Mouse (Mus musculus) MEL (cell line): ENCODE measurements at regions not wholly inside any gene's neighbourhood (a gene's known extent, or its start where the extent isn't known, plus 50 kb on each side); places are given as distances from the start of the nearest gene placed in this dataset.

Experiments
- DNase-seq: peaks from one replicate; pipeline ENCODE4 v3.0.0; 2011; ENCODE audit warnings: low read depth, low spot score
- H3K27ac ChIP-seq: 2 replicates; pipeline ENCODE4 v1.5.1; 2012; ENCODE audit warnings: low read depth, mild to moderate bottlenecking, control low read depth, low read length, moderate library complexity; ENCODE audit not compliant: control insufficient read depth
- H3K27me3 ChIP-seq, 2 experiments: fragments of 150-350 bp in 1 of 2; sonication (generic) in 1 of 2; 2 replicates each; pipeline ENCODE4 v1.6.1; 2012; ENCODE audit warnings: low read length in 2 of 2, mild to moderate bottlenecking in 2 of 2, improper control_type of control experiment in 1 of 2, moderate library complexity in 1 of 2; ENCODE audit not compliant: insufficient read depth in 2 of 2, control insufficient read depth in 1 of 2
- H3K36me3 ChIP-seq, 2 experiments: 2 replicates each; pipeline ENCODE4 v1.6.1; 2012 to 2014; ENCODE audit warnings: low read length in 2 of 2, improper control_type of control experiment in 1 of 2, inconsistent platforms in 1 of 2, mild to moderate bottlenecking in 1 of 2; ENCODE audit not compliant: insufficient read depth in 2 of 2, control insufficient read depth in 1 of 2
- H3K4me1 ChIP-seq, 2 experiments: fragments of 150-350 bp in 1 of 2; sonication (generic) in 1 of 2; 2 replicates each; pipeline ENCODE4 v1.6.1; 2012; ENCODE audit warnings: low read length in 2 of 2, improper control_type of control experiment in 1 of 2, mild to moderate bottlenecking in 1 of 2; ENCODE audit not compliant: insufficient read depth in 2 of 2, control insufficient read depth in 1 of 2
- H3K4me3 ChIP-seq, 2 experiments: fragments of 150-350 bp in 1 of 2; sonication (generic) in 1 of 2; 2 replicates each; pipeline ENCODE4 v1.5.1; 2012; ENCODE audit warnings: low read depth in 2 of 2, low read length in 2 of 2, mild to moderate bottlenecking in 2 of 2, moderate library complexity in 2 of 2, control low read depth in 1 of 2, improper control_type of control experiment in 1 of 2; ENCODE audit not compliant: control insufficient read depth in 1 of 2, insufficient read depth in 1 of 2
- H3K79me2 ChIP-seq: 2 replicates; pipeline ENCODE4 v1.6.1; 2012; ENCODE audit warnings: mild to moderate bottlenecking, low read length, moderate library complexity; ENCODE audit not compliant: control insufficient read depth, poor library complexity, insufficient read depth
- H3K9ac ChIP-seq: 2 replicates; pipeline ENCODE4 v1.6.1; 2012; ENCODE audit warnings: low read depth, mild to moderate bottlenecking, control low read depth, low read length, moderate library complexity; ENCODE audit not compliant: control insufficient read depth, poor library complexity, severe bottlenecking
- H3K9me3 ChIP-seq: fragments of 150-350 bp; sonication (generic); replicated peaks from 2 replicates; pipeline ENCODE4 v1.6.1; 2012; ENCODE audit warnings: mild to moderate bottlenecking, low read length, improper control_type of control experiment, moderate library complexity; ENCODE audit not compliant: insufficient read depth
- CHD1 ChIP-seq: IDR thresholded peaks from 2 replicates; pipeline ENCODE4 v1.6.1; 2012; ENCODE audit warnings: low read depth, mild to moderate bottlenecking, inconsistent platforms, low read length, improper control_type of control experiment
- CTCF ChIP-seq, 3 experiments: IDR thresholded peaks in 2 of 3; conservative IDR thresholded peaks in 1 of 3; 2 replicates each; pipeline ENCODE4 v1.5.1; 2011 to 2012; ENCODE audit warnings: low read length in 3 of 3, low read depth in 2 of 3, mild to moderate bottlenecking in 2 of 3, improper control_type of control experiment in 1 of 3, inconsistent platforms in 1 of 3, mixed read lengths in 1 of 3, moderate library complexity in 1 of 3; ENCODE audit not compliant: control insufficient read depth in 1 of 3, insufficient read depth in 1 of 3, poor library complexity in 1 of 3, severe bottlenecking in 1 of 3
- E2F4 ChIP-seq: IDR thresholded peaks from 2 replicates; pipeline ENCODE4 v1.6.1; 2011; ENCODE audit warnings: low read depth, low read length, improper control_type of control experiment, borderline replicate concordance
- EP300 ChIP-seq, 2 experiments: IDR thresholded peaks; 2 replicates each; pipeline ENCODE4 v1.6.1; 2011; ENCODE audit warnings: improper control_type of control experiment in 2 of 2, low read length in 2 of 2, low read depth in 1 of 2, mild to moderate bottlenecking in 1 of 2
- ETS1 ChIP-seq: IDR thresholded peaks from 2 replicates; pipeline ENCODE4 v1.6.1; 2012; ENCODE audit warnings: low read depth, mild to moderate bottlenecking, inconsistent platforms, low read length, improper control_type of control experiment, moderate library complexity
- GABPA ChIP-seq: IDR thresholded peaks from 2 replicates; pipeline ENCODE4 v1.6.1; 2012; ENCODE audit warnings: low read depth, mild to moderate bottlenecking, inconsistent platforms, low read length, improper control_type of control experiment, moderate library complexity
- GATA1 ChIP-seq: IDR thresholded peaks from 2 replicates; pipeline ENCODE4 v1.6.1; 2011; ENCODE audit warnings: low read depth, low read length, improper control_type of control experiment
- HCFC1 ChIP-seq: IDR thresholded peaks from 2 replicates; pipeline ENCODE4 v1.6.1; 2012; ENCODE audit warnings: low read depth, mild to moderate bottlenecking, inconsistent platforms, low read length, improper control_type of control experiment, moderate library complexity
- KAT2A ChIP-seq: conservative IDR thresholded peaks from 2 replicates; pipeline ENCODE4 v1.6.1; 2012; ENCODE audit warnings: low read depth, low read length, improper control_type of control experiment, inconsistent platforms
- MAFK ChIP-seq: IDR thresholded peaks from 2 replicates; pipeline ENCODE4 v1.6.1; 2011; ENCODE audit warnings: low read depth, mild to moderate bottlenecking, low read length, improper control_type of control experiment, borderline replicate concordance
- MAZ ChIP-seq: IDR thresholded peaks from 2 replicates; pipeline ENCODE4 v1.6.1; 2012; ENCODE audit warnings: low read depth, mild to moderate bottlenecking, inconsistent platforms, low read length, improper control_type of control experiment
- MXI1 ChIP-seq: IDR thresholded peaks from 2 replicates; pipeline ENCODE4 v1.6.1; 2011; ENCODE audit warnings: mild to moderate bottlenecking, low read depth, low read length, improper control_type of control experiment
- MYC ChIP-seq: IDR thresholded peaks from 2 replicates; pipeline ENCODE4 v1.6.1; 2011; ENCODE audit warnings: low read depth, mild to moderate bottlenecking, low read length, improper control_type of control experiment, moderate library complexity
- NRF1 ChIP-seq: IDR thresholded peaks from 2 replicates; pipeline ENCODE4 v1.6.1; 2014; ENCODE audit warnings: low read depth, mild to moderate bottlenecking, inconsistent platforms, low read length, improper control_type of control experiment, moderate library complexity; ENCODE audit not compliant: poor library complexity, insufficient read depth, severe bottlenecking
- POLR2A ChIP-seq, 2 experiments: IDR thresholded peaks; 2 replicates each; pipeline ENCODE4 v1.6.1; 2011 to 2012; ENCODE audit warnings: low read length in 2 of 2, mild to moderate bottlenecking in 2 of 2, control low read depth in 1 of 2, improper control_type of control experiment in 1 of 2, low read depth in 1 of 2, moderate library complexity in 1 of 2; ENCODE audit not compliant: control insufficient read depth in 1 of 2, insufficient read depth in 1 of 2, poor library complexity in 1 of 2
- POLR2AphosphoS5 ChIP-seq: IDR thresholded peaks from 2 replicates; pipeline ENCODE4 v1.6.1; 2012; ENCODE audit warnings: low read depth, borderline replicate concordance, mild to moderate bottlenecking, inconsistent platforms, low read length, moderate library complexity, mixed read lengths
- SIN3A ChIP-seq: IDR thresholded peaks from 2 replicates; pipeline ENCODE4 v1.6.1; 2012; ENCODE audit warnings: low read length, improper control_type of control experiment, inconsistent platforms
- TAL1 ChIP-seq: IDR thresholded peaks from 2 replicates; pipeline ENCODE4 v1.6.1; 2012; ENCODE audit warnings: mild to moderate bottlenecking, inconsistent platforms, low read length, moderate library complexity, mixed read lengths
- TBP ChIP-seq: IDR thresholded peaks from 2 replicates; pipeline ENCODE4 v1.8.0; 2011; ENCODE audit warnings: low read depth, low read length, improper control_type of control experiment
- TCF12 ChIP-seq: IDR thresholded peaks from 2 replicates; pipeline ENCODE4 v1.6.1; 2014; ENCODE audit warnings: low read depth, mild to moderate bottlenecking, inconsistent platforms, low read length, improper control_type of control experiment, moderate library complexity
- UBTF ChIP-seq: IDR thresholded peaks from 2 replicates; pipeline ENCODE4 v1.6.1; 2012; ENCODE audit warnings: low read depth, mild to moderate bottlenecking, inconsistent platforms, low read length, improper control_type of control experiment, moderate library complexity, borderline replicate concordance; ENCODE audit not compliant: insufficient read depth
- USF1 ChIP-seq: IDR thresholded peaks from 2 replicates; pipeline ENCODE4 v1.6.1; 2014; ENCODE audit warnings: low read depth, mild to moderate bottlenecking, inconsistent platforms, low read length, improper control_type of control experiment, moderate library complexity
- ZC3H11A ChIP-seq: IDR thresholded peaks from 2 replicates; pipeline ENCODE4 v1.6.1; 2012; ENCODE audit warnings: low read depth, mild to moderate bottlenecking, inconsistent platforms, low read length, improper control_type of control experiment
- ZKSCAN1 ChIP-seq: IDR thresholded peaks from 2 replicates; pipeline ENCODE4 v1.6.1; 2012; ENCODE audit warnings: low read depth, mild to moderate bottlenecking, inconsistent platforms, low read length, improper control_type of control experiment, moderate library complexity
- ZMIZ1 ChIP-seq: IDR thresholded peaks from 2 replicates; pipeline ENCODE4 v1.6.1; 2012; ENCODE audit warnings: low read depth, mild to moderate bottlenecking, inconsistent platforms, low read length, improper control_type of control experiment, moderate library complexity
- ZNF384 ChIP-seq: IDR thresholded peaks from 2 replicates; pipeline ENCODE4 v1.6.1; 2012; ENCODE audit warnings: low read depth, mild to moderate bottlenecking, inconsistent platforms, low read length, improper control_type of control experiment

DNA sequence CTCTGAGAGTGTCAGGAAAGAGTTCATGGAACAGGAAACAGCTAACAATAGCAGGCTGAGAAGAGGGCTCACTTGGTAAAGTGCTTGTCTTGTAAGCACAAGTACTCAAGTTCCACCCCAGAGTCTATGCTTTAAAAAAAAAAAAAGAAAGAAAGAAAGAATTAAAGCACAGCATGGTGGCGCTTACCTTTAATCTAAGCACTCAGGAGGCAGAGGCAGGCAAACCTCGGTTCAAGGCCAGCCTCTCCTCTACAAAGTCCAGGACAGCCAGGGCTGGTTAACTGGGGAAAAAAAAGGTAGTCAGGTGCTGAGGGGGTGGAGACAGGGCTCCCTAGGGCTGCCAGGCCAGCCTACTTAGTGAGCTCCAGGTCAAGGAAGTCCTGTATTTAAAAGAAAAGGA is 119.1 kb downstream of the Tbx4 start:
- peaks cover 20 to 31% of the 10 kb centered on the region in 2 experiments for H3K27me3 ChIP-seq
- DNase-seq = no peak
- H3K79me2 ChIP-seq = no peaks in the 10 kb centered on the region
- no peak overlapping the region for H3K4me3 ChIP-seq
- H3K27ac ChIP-seq = no peak overlapping the region
- no peaks in the 10 kb centered on the region for H3K9me3 ChIP-seq
- TF ChIP-seq MAZ (no peak), KAT2A (no peak), GATA1 (no peak), MAFK (no peak), POLR2AphosphoS5 (no peak), MYC (no peak), E2F4 (no peak), GABPA (no peak), TCF12 (no peak), TBP (no peak)
- H3K4me1 ChIP-seq = no peaks in the 10 kb centered on the region
- H3K9ac ChIP-seq = no peak overlapping the region
- H3K36me3 ChIP-seq = no peaks in the 10 kb centered on the region

DNA sequence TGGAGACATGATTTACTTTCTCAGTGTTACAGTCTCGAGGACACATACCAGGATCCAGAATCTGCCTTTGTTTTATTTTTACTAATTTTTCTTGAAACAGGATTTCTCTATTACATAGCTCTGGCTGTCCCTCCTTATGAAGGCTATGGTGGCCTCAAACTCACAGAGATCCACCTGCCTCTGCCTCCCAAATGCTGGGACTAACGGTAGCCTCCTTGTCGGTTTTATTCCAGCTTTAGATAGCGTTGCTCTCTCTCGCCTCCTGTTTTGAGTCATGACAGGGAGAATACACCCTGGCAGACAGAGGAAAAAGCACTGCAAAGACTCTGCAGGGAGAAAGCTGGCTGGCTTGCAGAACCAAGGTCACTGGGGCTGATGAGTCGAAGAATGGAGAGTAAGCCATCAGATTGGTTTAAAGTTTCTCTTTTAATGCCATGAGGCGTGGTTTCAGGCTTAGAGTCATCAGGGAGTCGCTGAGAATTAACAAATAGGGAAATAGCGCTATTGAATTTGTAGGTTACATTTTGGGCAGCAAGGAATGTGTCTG is 119.8 kb downstream of the Tbx4 start:
- Histone ChIP-seq H3K4me3 (no peak overlapping the region), H3K27me3 (peaks cover 19 to 31% of the 10 kb centered on the region in 2 experiments), H3K4me1 (no peaks in the 10 kb centered on the region), H3K36me3 (no peaks in the 10 kb centered on the region), H3K9me3 (no peaks in the 10 kb centered on the region)
- no peak for TF ChIP-seq MYC
- TF ChIP-seq MXI1 = no peak
- TF ChIP-seq NRF1 = no peak
- TF ChIP-seq ZC3H11A = no peak
- TF ChIP-seq ZMIZ1 = no peak
- TF ChIP-seq KAT2A = no peak
- TF ChIP-seq TAL1 = no peak
- no peak for TF ChIP-seq HCFC1
- no peak for TF ChIP-seq CHD1
- no peak for TF ChIP-seq ZKSCAN1
- no peak for TF ChIP-seq USF1
- no peak for TF ChIP-seq UBTF
- TF ChIP-seq ZNF384 = no peak
- TF ChIP-seq POLR2A (IDR thresholded peaks at IDR 0.05; ENCODE audit: control insufficient read depth in 1 of 2, insufficient read depth in 1 of 2, low read depth in 1 of 2, low read length in 2 of 2, poor library complexity in 1 of 2) = no peak
- TF ChIP-seq EP300 (IDR thresholded peaks at IDR 0.05; ENCODE audit: low read depth in 1 of 2, low read length in 2 of 2) = no peak
- no peak for TF ChIP-seq SIN3A
- no peak for TF ChIP-seq TBP
- no peak for TF ChIP-seq ETS1
- no peak for TF ChIP-seq CTCF (IDR thresholded peaks at IDR 0.05 in 2 of 3, conservative IDR thresholded peaks at IDR 0.05 in 1 of 3; ENCODE audit: control insufficient read depth in 1 of 3, insufficient read depth in 1 of 3, low read depth in 2 of 3, low read length in 3 of 3, poor library complexity in 1 of 3, severe bottlenecking in 1 of 3)
- TF ChIP-seq, all 39 proteins: peak for 0
- Histone ChIP-seq H3K79me2 (no peaks in the 10 kb centered on the region), H3K9ac (no peak overlapping the region), H3K27ac (no peak overlapping the region)
- DNase-seq = no peak
